Mouse (Mus musculus) hindbrain, embryonic 16.5 days (tissue): ENCODE results near the gene Ppm1b. TPM values are rescaled to one million over a fixed set of nuclear protein-coding genes. Genes with fewer than 3 reads are reported as not detected.

Source experiments
- ATAC-seq: fragments of 200-750 bp; cut with Nextera tagmentation; 2 replicates; pipeline ENCODE4 v1.8.0; 2017; ENCODE audit warnings: moderate TSS enrichment, moderate library complexity
- H3K27ac ChIP-seq: fragments of 300-500 bp; sonication (generic); 2 replicates; pipeline ENCODE4 v1.5.1; 2014; ENCODE audit warnings: low read depth, mild to moderate bottlenecking, control low read depth, low read length, moderate library complexity
- H3K27me3 ChIP-seq: fragments of 300-500 bp; sonication (generic); replicated peaks from 2 replicates; pipeline ENCODE4 v1.6.1; 2014; ENCODE audit warnings: low read length; ENCODE audit not compliant: control insufficient read depth, insufficient read depth
- H3K36me3 ChIP-seq: fragments of 300-500 bp; sonication (generic); 2 replicates; pipeline ENCODE4 v1.6.1; 2014; ENCODE audit warnings: mild to moderate bottlenecking, low read length, moderate library complexity, mixed read lengths; ENCODE audit not compliant: control insufficient read depth, insufficient read depth
- H3K4me1 ChIP-seq: fragments of 300-500 bp; sonication (generic); 2 replicates; pipeline ENCODE4 v1.6.1; 2014; ENCODE audit warnings: low read depth, low read length; ENCODE audit not compliant: control insufficient read depth, insufficient read depth
- H3K4me2 ChIP-seq: fragments of 300-500 bp; sonication (generic); 2 replicates; pipeline ENCODE4 v1.6.1; 2014; ENCODE audit warnings: mild to moderate bottlenecking, low read length, control low read depth, moderate library complexity
- H3K4me3 ChIP-seq: fragments of 300-500 bp; sonication (generic); 2 replicates; pipeline ENCODE4 v1.5.1; 2014; ENCODE audit warnings: mild to moderate bottlenecking, low read length, control low read depth, moderate library complexity
- H3K9ac ChIP-seq: fragments of 300-500 bp; sonication (generic); 2 replicates; pipeline ENCODE4 v1.6.1; 2014; ENCODE audit warnings: low read depth, mild to moderate bottlenecking, control low read depth, low read length, moderate library complexity
- H3K9me3 ChIP-seq: fragments of 300-500 bp; sonication (generic); 2 replicates; pipeline ENCODE4 v1.6.1; 2014; ENCODE audit warnings: mild to moderate bottlenecking, low read length, moderate library complexity; ENCODE audit not compliant: control insufficient read depth
- WGBS: fragments of 180-500 bp; shearing (Covaris S2); extraction: QIAGEN DNeasy Blood & Tissue Kit; methylation state at CpG from one replicate; pipeline ENCODE4 v1.1.7; 2014; 5-methylcytosine and 5-hydroxymethylcytosine counted together
- polyA plus RNA-seq: library from polyadenylated mRNA; unstranded; fragments of >200 nt; fragmentation: Nextera tagmentation; extraction: Ambion mirVana; gene quantifications from 2 replicates; pipeline ENCODE4 v1.2.1, GENCODE M21; 2015

The Ppm1b gene
- polyA plus RNA-seq, 1 experiment from 2014 or later = 74.5 TPM

GRCm38 (mm10) chr17:84966231-84966630 is 9.7 kb downstream of the Ppm1b start:
- no peaks in the 10 kb centered on the region for H3K27me3 ChIP-seq
- H3K27ac ChIP-seq = no peak overlapping the region
- WGBS = 93% methylated on average over 1 of the region's 1 CpGs
- H3K4me1 ChIP-seq = no peaks in the 10 kb centered on the region; the same call in 1 of the 2 replicates
- H3K4me3 ChIP-seq = no peak overlapping the region
- ATAC-seq = no peak
- H3K36me3 ChIP-seq = peaks cover 3% of the 10 kb centered on the region; the same call in 1 of the 2 replicates
- no peak overlapping the region for H3K9ac ChIP-seq
- no peaks in the 10 kb centered on the region for H3K9me3 ChIP-seq
- no peak overlapping the region for H3K4me2 ChIP-seq

GRCm38 (mm10) chr17:84967045-84967444 is 10.5 kb downstream of the Ppm1b start:
- Histone ChIP-seq H3K27me3 (no peaks in the 10 kb centered on the region), H3K4me1 (no peaks in the 10 kb centered on the region; the same call in 1 of the 2 replicates), H3K4me2 (no peak overlapping the region), H3K4me3 (no peak overlapping the region), H3K27ac (no peak overlapping the region), H3K9ac (no peak overlapping the region), H3K9me3 (no peaks in the 10 kb centered on the region), H3K36me3 (peaks cover 3% of the 10 kb centered on the region; the same call in 1 of the 2 replicates)
- 75% methylated on average over 1 of the region's 1 CpGs for WGBS
- ATAC-seq = no peak

GRCm38 (mm10) chr17:84969916-84970315 is 13.4 kb downstream of the Ppm1b start:
- H3K9me3 ChIP-seq = no peaks in the 10 kb centered on the region

GRCm38 (mm10) chr17:84981721-84982120 is 25.2 kb downstream of the Ppm1b start:
- no peaks in the 10 kb centered on the region for H3K27me3 ChIP-seq
- H3K27ac ChIP-seq = no peak overlapping the region
- no peak overlapping the region for H3K9ac ChIP-seq
- H3K4me1 ChIP-seq = no peaks in the 10 kb centered on the region
- no peak overlapping the region for H3K4me3 ChIP-seq
- H3K9me3 ChIP-seq = peaks cover 3% of the 10 kb centered on the region; the same call in 1 of the 2 replicates
- H3K36me3 ChIP-seq = no peaks in the 10 kb centered on the region
- no peak overlapping the region for H3K4me2 ChIP-seq
- no peak for ATAC-seq
- 61% methylated on average over 1 of the region's 1 CpGs for WGBS

More at GRCm38 (mm10) chr17:84969916-84970315, 13.4 kb downstream of the Ppm1b start:
- Histone ChIP-seq H3K9ac (no peak overlapping the region), H3K27me3 (no peaks in the 10 kb centered on the region), H3K36me3 (peaks cover 3% of the 10 kb centered on the region; the same call in 1 of the 2 replicates), H3K4me3 (no peak overlapping the region), H3K4me1 (no peaks in the 10 kb centered on the region; the same call in 1 of the 2 replicates), H3K27ac (no peak overlapping the region), H3K4me2 (no peak overlapping the region)
- WGBS = 62% methylated on average over 8 of the region's 8 CpGs
- ATAC-seq = no peak

GRCm38 (mm10) chr17:84982735-84983134 is 26.2 kb downstream of the Ppm1b start:
- Histone ChIP-seq H3K27me3 (no peaks in the 10 kb centered on the region), H3K4me3 (no peak overlapping the region), H3K36me3 (no peaks in the 10 kb centered on the region), H3K27ac (no peak overlapping the region), H3K4me2 (no peak overlapping the region), H3K9ac (no peak overlapping the region), H3K9me3 (peaks cover 3% of the 10 kb centered on the region; the same call in 1 of the 2 replicates), H3K4me1 (no peaks in the 10 kb centered on the region)
- no peak for ATAC-seq
- 93% methylated on average over 2 of the region's 2 CpGs for WGBS

- no peak overlapping the region for H3K4me3 ChIP-seq
- no peak overlapping the region for H3K9ac ChIP-seq
- H3K36me3 ChIP-seq = no peaks in the 10 kb centered on the region
- WGBS = 85% methylated on average over 5 of the region's 5 CpGs
- H3K4me1 ChIP-seq = no peaks in the 10 kb centered on the region; the same call in 1 of the 2 replicates
- H3K27me3 ChIP-seq = no peaks in the 10 kb centered on the region
- H3K27ac ChIP-seq = no peak overlapping the region
- no peaks in the 10 kb centered on the region for H3K9me3 ChIP-seq
- H3K4me2 ChIP-seq = no peak overlapping the region
- no peak for ATAC-seq
These were observed 29.8 kb downstream of the Ppm1b start for GRCm38 (mm10) chr17:84986368-84986767.

- H3K36me3 ChIP-seq = no peaks in the 10 kb centered on the region
- no peak overlapping the region for H3K9ac ChIP-seq
- H3K4me2 ChIP-seq = no peak overlapping the region
- H3K4me3 ChIP-seq = no peak overlapping the region
- no peaks in the 10 kb centered on the region; the same call in 1 of the 2 replicates for H3K4me1 ChIP-seq
- H3K9me3 ChIP-seq = no peaks in the 10 kb centered on the region
- no peak overlapping the region for H3K27ac ChIP-seq
- no peaks in the 10 kb centered on the region for H3K27me3 ChIP-seq
- 75% methylated on average over 3 of the region's 3 CpGs for WGBS
- peak; percentile 67 for ATAC-seq
These were observed 31.4 kb downstream of the Ppm1b start for GRCm38 (mm10) chr17:84987834-84988410.

- Histone ChIP-seq H3K9me3 (no peaks in the 10 kb centered on the region), H3K36me3 (no peaks in the 10 kb centered on the region), H3K4me2 (no peak overlapping the region), H3K27ac (no peak overlapping the region), H3K4me1 (no peaks in the 10 kb centered on the region; the same call in 1 of the 2 replicates), H3K9ac (no peak overlapping the region), H3K27me3 (no peaks in the 10 kb centered on the region), H3K4me3 (no peak overlapping the region)
- ATAC-seq = no peak
These were observed 32.0 kb downstream of the Ppm1b start for GRCm38 (mm10) chr17:84988514-84988913.

- Histone ChIP-seq H3K27me3 (no peaks in the 10 kb centered on the region), H3K27ac (no peak overlapping the region), H3K4me2 (no peak overlapping the region), H3K4me3 (no peak overlapping the region), H3K36me3 (no peaks in the 10 kb centered on the region), H3K4me1 (no peaks in the 10 kb centered on the region), H3K9me3 (no peaks in the 10 kb centered on the region), H3K9ac (no peak overlapping the region)
- WGBS = 91% methylated on average over 6 of the region's 6 CpGs
- no peak for ATAC-seq
These were observed 39.3 kb downstream of the Ppm1b start for GRCm38 (mm10) chr17:84995844-84996243.
